Mouse (Mus musculus): ENCODE measurements around the gene Cltrn. TPM values are rescaled to one million over a fixed set of nuclear protein-coding genes. Genes with fewer than 3 reads are reported as not detected.

Gene Cltrn
- total RNA-seq, 1 experiment from 2014 or later = not detected

GRCm38 (mm10) chrX:164133531-164133930, 44.9 kb downstream of the Cltrn start:
- ATAC-seq (replicated peaks; ENCODE audit: low read depth, poor library complexity, severe bottlenecking) = no peak

GRCm38 (mm10) chrX:164135304-164135818, 46.7 kb downstream of the Cltrn start:
- ATAC-seq (replicated peaks; ENCODE audit: low read depth, poor library complexity, severe bottlenecking) = no peak

GRCm38 (mm10) chrX:164139032-164139431, 50.4 kb downstream of the Cltrn start, which contains the start of gene Ace2:
Ace2 (plus strand) TSS chrX:164139332.
- no peak for ATAC-seq (replicated peaks; ENCODE audit: low read depth, poor library complexity, severe bottlenecking)

GRCm38 (mm10) chrX:164145463-164146250, 57.0 kb downstream of the Cltrn start:
- peak; percentile 65 for ATAC-seq (replicated peaks; ENCODE audit: low read depth, poor library complexity, severe bottlenecking)

DNA sequence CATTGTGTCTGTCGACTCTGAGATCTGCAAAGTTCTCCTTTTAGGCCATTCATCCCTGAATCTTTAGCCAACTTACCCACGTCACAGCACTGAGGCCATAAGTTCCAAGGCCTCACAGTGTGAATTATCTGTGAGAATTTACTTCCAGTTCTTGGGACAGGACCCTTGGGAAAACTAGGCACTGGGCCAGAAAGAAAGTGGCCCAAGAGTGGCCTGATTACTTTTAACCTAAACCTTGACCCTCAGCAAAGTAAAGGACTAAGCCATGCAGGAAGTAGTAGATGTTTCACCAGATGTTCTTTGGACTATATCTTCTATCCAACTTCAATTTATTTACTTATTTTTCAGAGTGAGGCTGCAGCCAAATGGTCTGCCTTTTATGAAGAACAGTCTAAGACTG, 64.1 kb downstream of the Cltrn start:
- no peak for ATAC-seq (replicated peaks; ENCODE audit: low read depth, poor library complexity, severe bottlenecking)

DNA sequence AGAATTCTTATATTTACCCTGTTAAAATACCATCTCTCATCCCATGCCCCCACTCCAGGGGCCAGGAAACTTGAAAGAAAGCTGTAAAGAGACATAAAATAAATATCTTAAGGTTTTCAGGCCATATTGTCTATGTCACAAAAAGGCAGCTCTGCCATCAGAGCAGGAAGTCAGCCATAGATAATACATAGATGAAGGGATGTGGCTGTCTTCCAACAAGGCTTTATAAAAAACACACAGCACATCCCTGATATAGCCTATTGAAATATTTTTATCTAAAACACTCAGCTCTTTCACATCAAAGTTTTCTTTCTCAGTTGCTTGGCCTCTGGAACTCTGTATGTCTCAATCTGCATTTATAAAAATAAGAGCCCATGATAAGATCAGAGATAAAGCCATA, 65.0 kb downstream of the Cltrn start:
- ATAC-seq (replicated peaks; ENCODE audit: low read depth, poor library complexity, severe bottlenecking) = no peak

DNA sequence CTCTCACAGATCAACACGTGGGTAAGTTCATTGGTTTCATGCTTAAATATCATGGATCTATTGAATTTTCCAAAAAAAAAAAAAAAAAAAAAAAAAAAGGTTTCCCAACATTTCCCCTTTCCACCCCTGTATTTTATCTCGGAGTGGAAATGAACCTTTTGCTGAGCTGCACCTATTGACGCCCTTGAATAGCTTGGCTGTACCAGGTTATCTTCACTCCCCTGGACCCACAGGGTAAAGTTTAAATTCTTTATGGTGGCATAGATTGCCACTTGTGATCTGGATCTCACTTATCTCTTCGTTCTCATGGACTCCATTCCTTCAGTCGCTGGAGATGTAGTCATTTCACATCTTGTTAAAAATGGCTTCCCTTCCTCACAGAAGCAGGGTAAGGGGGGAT, 66.0 kb downstream of the Cltrn start:
- ATAC-seq (replicated peaks; ENCODE audit: low read depth, poor library complexity, severe bottlenecking) = no peak

DNA sequence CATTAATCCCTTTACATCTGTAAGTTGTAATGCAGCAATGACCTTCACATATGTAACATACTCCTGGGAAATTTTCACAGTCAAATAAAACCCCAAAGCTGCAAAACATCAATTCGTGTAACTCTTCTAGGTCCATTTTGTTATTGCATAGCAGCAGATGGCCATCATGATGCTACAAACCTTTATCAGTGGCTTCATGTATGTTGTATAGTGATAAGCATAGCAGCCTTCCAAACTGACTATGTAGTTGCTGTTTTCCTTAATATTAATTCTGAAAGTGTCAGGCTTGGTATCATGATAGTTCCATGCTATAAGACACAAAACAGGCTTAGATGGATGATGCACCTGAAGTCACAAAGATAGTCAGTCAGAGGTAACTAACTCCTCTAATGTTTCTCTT, 76.1 kb downstream of the Cltrn start:
- ATAC-seq (replicated peaks; ENCODE audit: low read depth, poor library complexity, severe bottlenecking) = no peak

Other genes with a start within 250 kb of the Cltrn start
- gene Ap1s2, start 179.8 kb upstream of the Cltrn start, total RNA-seq (2017) = 9.3 and 16.7 TPM in 2 replicates
- 46.9 and 64.7 TPM in 2 replicates for gene Zrsr2, start 130.2 kb upstream of the Cltrn start, total RNA-seq (2017)
- gene Car5b, start 60.8 kb upstream of the Cltrn start, total RNA-seq (2017) = 0.69 TPM in 1 of 2 replicates, not detected in the other
- gene Siah1b, start 12.3 kb upstream of the Cltrn start, total RNA-seq (2017) = 19.3 and 19.4 TPM in 2 replicates
- gene Ace2, start 50.5 kb downstream of the Cltrn start, total RNA-seq (2017) = not detected in 2 replicates
- 1.4 and 1.9 TPM in 2 replicates for gene Bmx, start 169.4 kb downstream of the Cltrn start, total RNA-seq (2017)
- 1.2 TPM in 1 of 2 replicates, not detected in the other for gene Pir, start 180.5 kb downstream of the Cltrn start, total RNA-seq (2017)

Data from common myeloid progenitor, adult 5-6 weeks (primary cell).